Mouse (Mus musculus) heart, postnatal 0 days (tissue): ENCODE data around the gene Ccdc121.
A peak's percentile ranks its signal among the peaks of the same experiment; 100 is the strongest.

Experiments used
- CTCF ChIP-seq: IDR thresholded peaks from 2 replicates; pipeline ENCODE4 v1.5.1; 2016; ENCODE audit warnings: antibody characterized with exemption, control low read depth, low read depth
- EP300 ChIP-seq: IDR thresholded peaks from 2 replicates; pipeline ENCODE4 v1.6.1; 2016; ENCODE audit warnings: antibody characterized with exemption, low read depth

GRCm38 (mm10) chr1:181545044-181545772 is 34.0 kb upstream of the Ccdc121 start:
- peak; percentile 96 for TF ChIP-seq CTCF
- TF ChIP-seq EP300 = no peak
